Mouse (Mus musculus) heart, adult 2 months (tissue): ENCODE measurements around the gene Ctsk. TPM values are rescaled to one million over a fixed set of nuclear protein-coding genes. Genes with fewer than 3 reads are reported as not detected.

Experiments
- DNase-seq, 2 experiments: peaks; one replicate each; pipeline ENCODE4 v3.0.0; 2021
- H3K27ac ChIP-seq: fragments of 200-600 bp; 2 replicates; pipeline ENCODE4 v1.8.1; 2022
- H3K27me3 ChIP-seq: fragments of 200-500 bp; 2 replicates; pipeline ENCODE4 v1.6.1; 2012; ENCODE audit warnings: mild to moderate bottlenecking, low read length, inconsistent platforms, mixed read lengths; ENCODE audit not compliant: control insufficient read depth, insufficient read depth
- H3K36me3 ChIP-seq: fragments of 200-500 bp; 2 replicates; pipeline ENCODE4 v1.6.1; 2012; ENCODE audit warnings: low read length, inconsistent platforms; ENCODE audit not compliant: control insufficient read depth, insufficient read depth
- H3K4me1 ChIP-seq: fragments of 200-500 bp; 2 replicates; pipeline ENCODE4 v1.6.1; 2011; ENCODE audit warnings: low read length; ENCODE audit not compliant: control insufficient read depth, insufficient read depth
- H3K4me3 ChIP-seq: fragments of 200-600 bp; 2 replicates; pipeline ENCODE4 v1.8.1; 2022
- H3K79me2 ChIP-seq: fragments of 200-500 bp; replicated peaks from 2 replicates; pipeline ENCODE4 v1.6.1; 2012; ENCODE audit warnings: mild to moderate bottlenecking, inconsistent platforms, low read length, moderate library complexity, mixed read lengths; ENCODE audit not compliant: control insufficient read depth, insufficient read depth
- H3K9ac ChIP-seq: fragments of 200-500 bp; 2 replicates; pipeline ENCODE4 v1.6.1; 2012; ENCODE audit warnings: low read depth, mild to moderate bottlenecking, control low read depth, inconsistent platforms, low read length, mixed read lengths
- CTCF ChIP-seq: fragments of 200-600 bp; IDR thresholded peaks from 2 replicates; pipeline ENCODE4 v1.8.1; 2022; ENCODE audit warnings: antibody characterized with exemption, mild to moderate bottlenecking, moderate library complexity
- EP300 ChIP-seq: fragments of 200-500 bp; IDR thresholded peaks from 2 replicates; pipeline ENCODE4 v1.6.1; 2011; ENCODE audit warnings: low read depth, low read length, control low read depth; ENCODE audit not compliant: insufficient read depth
- POLR2A ChIP-seq: fragments of 200-500 bp; IDR thresholded peaks from 2 replicates; pipeline ENCODE4 v1.6.1; 2011; ENCODE audit warnings: mild to moderate bottlenecking, low read depth, low read length, control low read depth; ENCODE audit not compliant: insufficient read depth
- WGBS: fragments of 180-500 bp; shearing (Covaris S2); methylation state at CpG from one replicate; pipeline ENCODE4 v1.1.7; 2018; 5-methylcytosine and 5-hydroxymethylcytosine counted together
- intact Hi-C: fragments of 180-260 bp; cut with DNase I; formaldehyde crosslinking; loops from one replicate; pipeline ENCODE4 v1.15.1; 2025
- polyA plus RNA-seq: library from polyadenylated mRNA; depleted of rRNA; stranded (reverse); fragments of >200 nt; gene quantifications from 2 replicates; pipeline ENCODE4 v1.2.3, GENCODE M21; 2012
- total RNA-seq, 2 experiments: library from RNA; stranded (reverse); gene quantifications; 2 replicates each; pipeline ENCODE4 v1.2.3; 2021

Ctsk gene
- total and polyA plus RNA-seq, 3 experiments: 5.4 to 8.7 (median 7.4) TPM

DNA sequence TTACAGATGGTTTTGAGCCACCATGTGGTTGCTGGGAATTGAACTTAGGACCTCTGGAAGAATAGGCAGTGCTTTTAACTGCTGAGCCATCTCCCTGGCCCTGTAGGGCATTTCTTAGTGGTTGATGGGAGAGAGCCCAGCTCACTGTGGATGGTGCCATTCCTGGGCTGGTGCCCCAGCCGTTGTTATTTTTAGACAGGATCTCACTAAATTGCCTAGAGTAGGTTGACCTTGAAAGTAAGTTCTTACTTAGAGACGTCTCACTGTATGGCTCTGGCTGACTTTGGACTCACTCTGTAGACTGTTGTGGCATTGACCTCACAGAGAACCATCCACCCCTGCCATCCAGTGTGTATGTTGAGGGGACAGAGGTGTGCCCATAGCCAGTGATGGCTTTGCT, 827 bp upstream of the Ctsk start:
- H3K79me2 ChIP-seq: no peaks in the 10 kb centered on the region
- H3K36me3 ChIP-seq: peaks cover 4% of the 10 kb centered on the region
- no peaks in the 10 kb centered on the region for H3K27me3 ChIP-seq
- H3K27ac ChIP-seq: peak overlapping the region; percentile 46
- DNase-seq: peak; percentile 27 to 45
- H3K4me3 ChIP-seq: no peak overlapping the region
- H3K4me1 ChIP-seq: peaks cover 2% of the 10 kb centered on the region
- intact Hi-C loops: no loop called here
- no peak for TF ChIP-seq CTCF
- no peak for TF ChIP-seq POLR2A
- TF ChIP-seq EP300: no peak
- H3K9ac ChIP-seq: no peak overlapping the region
- 45% methylated on average over 2 of the region's 2 CpGs for WGBS

DNA sequence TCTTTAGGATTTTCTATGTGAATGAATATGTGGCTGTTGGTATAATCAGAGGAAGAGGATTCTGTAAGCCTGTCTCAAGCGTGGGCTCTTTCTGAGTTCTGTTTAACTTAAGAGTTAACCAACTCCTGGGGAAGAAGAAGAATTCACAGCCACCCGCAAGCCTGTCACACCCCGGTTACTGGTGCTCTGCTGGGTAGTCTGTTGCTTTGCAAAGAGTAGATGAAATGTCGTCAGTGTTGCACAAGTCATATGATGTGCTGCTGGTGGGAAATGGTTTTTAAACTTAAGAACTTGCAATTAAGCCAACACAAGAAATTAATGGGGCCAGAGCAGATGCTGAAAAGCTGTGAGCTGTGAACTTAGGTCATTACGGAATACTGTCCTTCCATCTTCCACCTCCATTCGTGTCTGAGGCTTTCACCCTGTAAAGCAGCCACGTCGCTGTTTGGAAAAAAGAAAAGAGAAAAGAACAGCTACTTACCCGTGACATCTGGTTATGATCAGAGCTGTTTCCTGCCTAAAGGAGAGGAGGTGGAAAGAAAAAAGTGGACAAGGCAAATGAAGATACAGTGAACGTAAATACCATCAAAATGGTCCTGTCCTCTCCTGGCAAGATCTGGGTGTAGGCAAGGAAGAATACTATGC, 562 bp downstream of the Ctsk start:
- 28% methylated on average over 10 of the region's 10 CpGs for WGBS

DNA sequence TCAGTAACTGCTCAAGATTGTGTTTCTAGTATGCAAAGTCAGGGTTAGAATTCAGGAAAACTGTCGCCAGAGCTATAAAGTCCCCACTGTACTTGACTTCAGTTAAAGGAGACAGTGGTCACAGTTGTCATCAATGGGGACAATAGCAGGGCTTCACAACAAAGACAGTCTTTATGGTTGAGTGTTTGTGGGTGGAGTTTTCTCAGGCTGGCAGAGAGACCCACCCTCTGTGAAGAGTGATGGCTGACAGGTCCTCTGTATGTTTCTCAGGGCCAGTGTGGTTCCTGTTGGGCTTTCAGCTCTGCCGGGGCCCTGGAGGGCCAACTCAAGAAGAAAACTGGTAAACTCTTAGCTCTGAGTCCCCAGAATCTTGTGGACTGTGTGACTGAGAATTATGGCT, 3.3 kb downstream of the Ctsk start:
- Histone ChIP-seq H3K4me3 (no peak overlapping the region), H3K9ac (no peak overlapping the region), H3K4me1 (peaks cover 2% of the 10 kb centered on the region), H3K79me2 (no peaks in the 10 kb centered on the region), H3K27me3 (no peaks in the 10 kb centered on the region), H3K36me3 (no peaks in the 10 kb centered on the region), H3K27ac (no peak overlapping the region)
- intact Hi-C loops: no loop called here
- TF ChIP-seq POLR2A (no peak), EP300 (no peak)
- no peak for DNase-seq
- 74% methylated on average over 2 of the region's 2 CpGs for WGBS

More for the DNA sequence above, 562 bp downstream of the Ctsk start:
- H3K79me2 ChIP-seq: no peaks in the 10 kb centered on the region
- H3K4me3 ChIP-seq: peak overlapping the region; percentile 36
- no peak for TF ChIP-seq POLR2A
- no peak for TF ChIP-seq EP300
- no peak for TF ChIP-seq CTCF
- DNase-seq: no peak
- peaks cover 2% of the 10 kb centered on the region for H3K4me1 ChIP-seq
- intact Hi-C loops: no loop called here
- no peak overlapping the region for H3K9ac ChIP-seq
- H3K27ac ChIP-seq: peak overlapping the region; percentile 6; the same call in 1 of the 2 replicates
- H3K27me3 ChIP-seq: no peaks in the 10 kb centered on the region
- peaks cover 2% of the 10 kb centered on the region; the same call in 1 of the 2 replicates for H3K36me3 ChIP-seq

DNA sequence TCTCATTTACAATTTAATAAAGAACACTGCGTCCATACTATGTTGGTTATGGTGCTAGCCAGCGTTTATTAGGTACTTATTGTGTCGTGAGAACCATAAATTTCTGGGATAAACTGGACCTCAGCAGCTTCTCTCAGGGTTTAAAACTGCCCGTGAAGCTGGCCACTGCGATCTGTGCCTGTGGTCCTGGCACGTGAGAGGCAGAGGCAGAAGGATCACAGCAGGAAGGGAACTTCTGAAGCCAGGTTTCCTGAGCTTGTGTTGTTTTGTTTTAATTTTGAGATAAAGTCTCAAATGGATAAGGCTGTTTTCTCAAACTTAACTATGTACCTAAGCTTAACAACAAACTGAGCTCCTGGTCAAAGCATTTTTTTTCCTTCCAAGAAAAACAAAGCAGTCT, 10.3 kb downstream of the Ctsk start:
- no peak overlapping the region for H3K27ac ChIP-seq
- H3K4me3 ChIP-seq: no peak overlapping the region
- intact Hi-C loops: no loop called here
- no peak for DNase-seq
- H3K9ac ChIP-seq: no peak overlapping the region
- 56% methylated on average over 6 of the region's 6 CpGs for WGBS
- no peaks in the 10 kb centered on the region for H3K36me3 ChIP-seq
- no peaks in the 10 kb centered on the region for H3K79me2 ChIP-seq
- H3K27me3 ChIP-seq: no peaks in the 10 kb centered on the region
- TF ChIP-seq EP300 (no peak), CTCF (no peak), POLR2A (no peak)
- H3K4me1 ChIP-seq: no peaks in the 10 kb centered on the region

DNA sequence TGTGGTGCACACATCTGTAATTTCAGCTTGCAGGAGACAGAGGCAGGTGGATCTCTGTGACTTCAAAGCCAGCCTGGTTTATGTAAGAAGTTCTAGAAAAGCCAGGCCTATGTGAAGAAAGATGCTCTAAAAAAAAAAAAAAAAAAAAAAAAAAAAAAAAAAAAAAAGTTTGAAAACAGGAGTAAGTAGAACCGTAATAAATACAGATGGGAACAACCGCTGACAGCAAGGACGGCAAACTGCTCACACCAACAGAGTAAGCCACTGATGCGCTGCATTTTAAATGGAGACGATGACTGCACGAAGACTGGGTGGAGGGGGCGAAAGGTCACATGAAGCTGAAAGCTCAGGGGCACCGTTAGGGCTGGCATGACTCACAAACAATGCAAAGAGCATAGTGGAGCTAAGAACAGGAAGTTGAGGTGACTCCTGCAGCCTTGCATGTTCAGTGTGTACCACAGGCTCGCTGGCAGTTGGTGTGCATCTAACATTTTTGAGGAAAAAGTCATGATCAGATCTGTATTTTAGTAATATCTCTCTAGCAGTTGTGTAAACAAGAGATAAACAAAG, 12.6 kb downstream of the Ctsk start:
- H3K27me3 ChIP-seq: no peaks in the 10 kb centered on the region
- H3K27ac ChIP-seq: no peak overlapping the region
- 67% methylated on average over 9 of the region's 9 CpGs for whole genome bisulfite sequencing
- H3K4me1 ChIP-seq: no peaks in the 10 kb centered on the region
- DNase-seq: no peak
- no peaks in the 10 kb centered on the region for H3K36me3 ChIP-seq
- intact Hi-C loops: no loop called here
- H3K79me2 ChIP-seq: no peaks in the 10 kb centered on the region
- TF ChIP-seq CTCF (no peak), EP300 (no peak), POLR2A (no peak)
- no peak overlapping the region for H3K9ac ChIP-seq
- no peak overlapping the region for H3K4me3 ChIP-seq

DNA sequence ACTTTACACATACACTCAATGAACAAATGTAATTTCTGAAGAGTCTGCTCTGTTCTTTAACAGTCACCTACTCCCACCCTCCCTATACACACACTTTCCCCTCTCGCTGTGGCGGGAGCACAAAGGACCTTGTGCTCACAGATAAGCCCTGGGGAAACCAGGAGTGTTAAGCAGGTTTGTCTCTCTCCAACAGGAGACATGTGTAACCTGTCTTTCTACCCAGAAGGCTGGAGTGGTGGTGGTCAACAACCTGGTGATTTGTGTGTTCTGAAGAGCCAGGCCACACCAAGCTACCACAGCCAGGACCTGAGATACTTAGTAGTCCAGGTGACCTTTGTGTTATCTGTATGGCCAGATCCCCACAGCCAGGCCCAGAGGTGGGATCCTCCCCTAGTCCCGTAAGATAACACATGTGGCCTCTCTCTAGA, 17.6 kb downstream of the Ctsk start:
- DNase-seq: no peak
- no peak overlapping the region for H3K9ac ChIP-seq
- no peaks in the 10 kb centered on the region for H3K36me3 ChIP-seq
- TF ChIP-seq EP300: no peak
- no peak for TF ChIP-seq CTCF
- no peak for TF ChIP-seq POLR2A
- intact Hi-C loops: loop anchor here (2.0 to 5.0 kb wide), 2 partner anchors 116 to 256 kb away; no protein-coding TSS in a partner anchor
- peaks cover 3% of the 10 kb centered on the region for H3K4me1 ChIP-seq
- 91% methylated on average over 3 of the region's 3 CpGs for WGBS
- no peak overlapping the region for H3K4me3 ChIP-seq
- H3K27me3 ChIP-seq: no peaks in the 10 kb centered on the region
- H3K79me2 ChIP-seq: no peaks in the 10 kb centered on the region
- no peak overlapping the region for H3K27ac ChIP-seq
